In genomic region chrX:160509046-160509445, GRCm38 (mm10) we compare ENCODE assay signal across 23 mouse cellular contexts. TPM values are rescaled to one million over a fixed set of nuclear protein-coding genes. Genes with fewer than 3 reads are reported as not detected.
DNase-seq lines count a peak whose midpoint lies in the region; ATAC-seq and TF ChIP-seq lines count a peak whose summit lies in the region.
"Had no signal": no experiment of that assay in that cellular context is flagged by ENCODE, and none has a peak within 500 bp of the region (broad histone marks: within the 10 kb centered on the region; RNA-seq: fewer than 3 reads in every experiment).

No protein-coding gene starts in this region.

- peak; percentile 24 for DNase-seq in embryonic facial prominence, embryonic 14.5 days (ENCODE audit: low spot score)
- no peak for DNase-seq in embryonic facial prominence, embryonic 10.5 days (ENCODE audit: low spot score)
- peak; percentile 26 to 37 for DNase-seq in adrenal gland, postnatal 36 days
- DNase-seq in midbrain, embryonic 10.5 days (ENCODE audit: low spot score): no peak
- DNase-seq in liver, postnatal 0 days: no peak
- DNase-seq: cerebellum, adult 11-12 months; cerebellum, postnatal 10 days; kidney, adult 9 months; kidney, postnatal 25 days; right cerebral cortex, postnatal 14 days; spleen, adult 18-20 months had no signal

- H3K79me2 ChIP-seq in C2C12 (ENCODE audit: control insufficient read depth, insufficient read depth): peaks cover 11% of the 10 kb centered on the region

- no peak for ATAC-seq in embryonic facial prominence, embryonic 14.5 days (ENCODE audit: low read depth)
- no peak for ATAC-seq in liver, postnatal 0 days
- ATAC-seq in forebrain, embryonic 15.5 days (replicated peaks): no peak
- ATAC-seq: CD4-positive, CD25-positive, alpha-beta regulatory T cell, adult 4 months; forebrain, embryonic 13.5 days; hindbrain, embryonic 16.5 days; intestine, embryonic 15.5 days; lung, postnatal 0 days had no signal

- H3K36me3 ChIP-seq in embryonic facial prominence, embryonic 14.5 days (ENCODE audit: control insufficient read depth, insufficient read depth, low read length): no peaks in the 10 kb centered on the region
- H3K36me3 ChIP-seq in embryonic facial prominence, embryonic 10.5 days (replicated peaks): no peaks in the 10 kb centered on the region
- H3K36me3 ChIP-seq in C2C12 (ENCODE audit: control insufficient read depth, insufficient read depth): no peaks in the 10 kb centered on the region
- 0 out of 2 replicates have a peak, but pooled peaks cover 3% of the 10 kb centered on the region for H3K36me3 ChIP-seq in midbrain, embryonic 10.5 days
- no peaks in the 10 kb centered on the region for H3K36me3 ChIP-seq in liver, postnatal 0 days (replicated peaks; ENCODE audit: insufficient read depth, low read length)
- no peaks in the 10 kb centered on the region for H3K36me3 ChIP-seq in forebrain, embryonic 15.5 days
- H3K36me3 ChIP-seq: embryonic facial prominence, embryonic 12.5 days; hindbrain, embryonic 10.5 days; intestine, embryonic 15.5 days; midbrain, embryonic 12.5 days had no signal

- peaks cover 3% of the 10 kb centered on the region; the same call in 1 of the 2 replicates for H3K27me3 ChIP-seq in embryonic facial prominence, embryonic 14.5 days (replicated peaks; ENCODE audit: control insufficient read depth, insufficient read depth, low read length)
- peaks cover 71% of the 10 kb centered on the region for H3K27me3 ChIP-seq in embryonic facial prominence, embryonic 10.5 days (replicated peaks; ENCODE audit: low read depth, poor library complexity, severe bottlenecking)
- no peaks in the 10 kb centered on the region for H3K27me3 ChIP-seq in C2C12 (ENCODE audit: control insufficient read depth, insufficient read depth, insufficient read length)
- H3K27me3 ChIP-seq in midbrain, embryonic 10.5 days (ENCODE audit: low read depth, poor library complexity, severe bottlenecking): peaks cover 78% of the 10 kb centered on the region
- no peaks in the 10 kb centered on the region for H3K27me3 ChIP-seq in liver, postnatal 0 days (ENCODE audit: insufficient read depth, low read length)
- no peaks in the 10 kb centered on the region for H3K27me3 ChIP-seq in forebrain, embryonic 15.5 days
- H3K27me3 ChIP-seq: embryonic facial prominence, embryonic 12.5 days; intestine, embryonic 15.5 days had no signal

- no peak for TF ChIP-seq EP300 in liver, postnatal 0 days (IDR thresholded peaks at IDR 0.05; ENCODE audit: low read depth)

- H3K27ac ChIP-seq in embryonic facial prominence, embryonic 14.5 days (replicated peaks; ENCODE audit: low read depth, low read length): no peak overlapping the region
- no peak overlapping the region for H3K27ac ChIP-seq in embryonic facial prominence, embryonic 10.5 days (replicated peaks)
- no peak overlapping the region for H3K27ac ChIP-seq in midbrain, embryonic 10.5 days (replicated peaks)
- H3K27ac ChIP-seq in liver, postnatal 0 days (ENCODE audit: low read depth): no peak overlapping the region
- no peak overlapping the region for H3K27ac ChIP-seq in forebrain, embryonic 15.5 days (replicated peaks)
- H3K27ac ChIP-seq: embryonic facial prominence, embryonic 12.5 days; forebrain, embryonic 13.5 days; hindbrain, embryonic 10.5 days; intestine, embryonic 15.5 days; midbrain, embryonic 12.5 days had no signal

- no peaks in the 10 kb centered on the region for H3K4me1 ChIP-seq in embryonic facial prominence, embryonic 14.5 days (ENCODE audit: control insufficient read depth, insufficient read depth, low read length)
- H3K4me1 ChIP-seq in embryonic facial prominence, embryonic 10.5 days: no peaks in the 10 kb centered on the region
- no peaks in the 10 kb centered on the region for H3K4me1 ChIP-seq in midbrain, embryonic 10.5 days
- H3K4me1 ChIP-seq in liver, postnatal 0 days (ENCODE audit: insufficient read depth): peaks cover 3% of the 10 kb centered on the region; the same call in 1 of the 2 replicates
- no peaks in the 10 kb centered on the region for H3K4me1 ChIP-seq in forebrain, embryonic 15.5 days
- H3K4me1 ChIP-seq: embryonic facial prominence, embryonic 12.5 days; forebrain, embryonic 13.5 days; hindbrain, embryonic 10.5 days; intestine, embryonic 15.5 days; midbrain, embryonic 12.5 days had no signal

- H3ac ChIP-seq in C2C12 (ENCODE audit: control insufficient read depth, insufficient read length, low read depth): no peak overlapping the region

- WGBS in embryonic facial prominence, embryonic 14.5 days: 59% methylated on average over 1 of the region's 1 CpGs
- WGBS in embryonic facial prominence, embryonic 10.5 days: 67% methylated on average over 1 of the region's 1 CpGs
- WGBS in midbrain, embryonic 10.5 days: 94% methylated on average over 1 of the region's 1 CpGs
- 56% methylated on average over 1 of the region's 1 CpGs for WGBS in liver, postnatal 0 days (ENCODE audit: insufficient replicate concordance)
- WGBS in forebrain, embryonic 15.5 days: 82% methylated on average over 1 of the region's 1 CpGs

- H3K9me3 ChIP-seq in embryonic facial prominence, embryonic 14.5 days (ENCODE audit: control insufficient read depth, low read length): no peaks in the 10 kb centered on the region
- H3K9me3 ChIP-seq in embryonic facial prominence, embryonic 10.5 days: no peaks in the 10 kb centered on the region
- no peaks in the 10 kb centered on the region for H3K9me3 ChIP-seq in midbrain, embryonic 10.5 days (replicated peaks)
- H3K9me3 ChIP-seq in liver, postnatal 0 days (ENCODE audit: low read length): no peaks in the 10 kb centered on the region
- no peaks in the 10 kb centered on the region for H3K9me3 ChIP-seq in forebrain, embryonic 15.5 days
- H3K9me3 ChIP-seq: embryonic facial prominence, embryonic 12.5 days; forebrain, embryonic 13.5 days; hindbrain, embryonic 10.5 days; intestine, embryonic 15.5 days; midbrain, embryonic 12.5 days had no signal

- peaks cover 1% of the 10 kb centered on the region for H3K79me3 ChIP-seq in C2C12 (ENCODE audit: low read depth)

- TF ChIP-seq CTCF in C2C12 (IDR thresholded peaks at IDR 0.05; ENCODE audit: control insufficient read depth, insufficient read depth, insufficient read length): no peak
- no peak for TF ChIP-seq CTCF in liver, postnatal 0 days (IDR thresholded peaks at IDR 0.05; ENCODE audit: low read depth)

- H3K4me2 ChIP-seq in embryonic facial prominence, embryonic 14.5 days (ENCODE audit: low read depth, low read length): no peak overlapping the region
- H3K4me2 ChIP-seq in liver, postnatal 0 days (ENCODE audit: low read depth, low read length): no peak overlapping the region
- H3K4me2 ChIP-seq in forebrain, embryonic 15.5 days (replicated peaks): no peak overlapping the region
- H3K4me2 ChIP-seq: embryonic facial prominence, embryonic 12.5 days; forebrain, embryonic 13.5 days; heart, embryonic 11.5 days; intestine, embryonic 15.5 days; midbrain, embryonic 12.5 days had no signal

- no peak overlapping the region for H3K9ac ChIP-seq in embryonic facial prominence, embryonic 14.5 days (ENCODE audit: low read depth, low read length)
- H3K9ac ChIP-seq in liver, postnatal 0 days (replicated peaks): no peak overlapping the region
- no peak overlapping the region for H3K9ac ChIP-seq in forebrain, embryonic 15.5 days (replicated peaks)
- H3K9ac ChIP-seq: embryonic facial prominence, embryonic 12.5 days; forebrain, embryonic 13.5 days; intestine, embryonic 15.5 days; midbrain, embryonic 12.5 days had no signal

- no peak overlapping the region for H3K4me3 ChIP-seq in embryonic facial prominence, embryonic 14.5 days (ENCODE audit: low read depth, low read length)
- no peak overlapping the region for H3K4me3 ChIP-seq in embryonic facial prominence, embryonic 10.5 days
- no peak overlapping the region for H3K4me3 ChIP-seq in C2C12 (ENCODE audit: insufficient read depth, poor library complexity, severe bottlenecking)
- H3K4me3 ChIP-seq in midbrain, embryonic 10.5 days: no peak overlapping the region
- H3K4me3 ChIP-seq in liver, postnatal 0 days (ENCODE audit: low read depth, low read length): no peak overlapping the region
- H3K4me3 ChIP-seq in forebrain, embryonic 15.5 days: no peak overlapping the region
- H3K4me3 ChIP-seq: embryonic facial prominence, embryonic 12.5 days; forebrain, embryonic 13.5 days; hindbrain, embryonic 10.5 days; intestine, embryonic 15.5 days; layer of hippocampus, adult 2 months; midbrain, embryonic 12.5 days had no signal

TF ChIP-seq in C2C12, 6 proteins besides CTCF, POLR2A, EP300 and RAD21:
- TF ChIP-seq FOSL1 (IDR thresholded peaks at IDR 0.05; ENCODE audit: insufficient read depth, low read length, poor library complexity, severe bottlenecking): peak; percentile 5
- no peak for TF ChIP-seq CEBPB (IDR thresholded peaks at IDR 0.05; ENCODE audit: low read depth)

RNA-seq across cellular contexts. Expression of gene Phka2, which starts 7.1 kb away (rescaled TPM):
- polyA plus RNA-seq in embryonic facial prominence, embryonic 14.5 days (2014; fragmentation: Nextera tagmentation; extraction: Ambion mirVana): 18.1 and 20.7 TPM in 2 replicates
- polyA plus RNA-seq in embryonic facial prominence, embryonic 10.5 days (2016; fragmentation: Nextera tagmentation; extraction: Ambion mirVana): 15.8 and 16.1 TPM in 2 replicates
- 8.2 TPM for polyA plus RNA-seq in C2C12 (2012; fragmentation: generic; extraction: Trizol)
- 10 to 100 TPM; 25.2 to 28.0 TPM for total RNA-seq in adrenal gland, postnatal 36 days (2021)
- 16.8 and 21.5 TPM in 2 replicates for polyA plus RNA-seq in midbrain, embryonic 10.5 days (2016; fragmentation: Nextera tagmentation; extraction: Ambion mirVana)
- polyA plus RNA-seq in liver, postnatal 0 days (2015; fragmentation: Nextera tagmentation; extraction: Ambion mirVana): 7.6 and 9.5 TPM in 2 replicates
- 11.7 and 13.1 TPM in 2 replicates for polyA plus RNA-seq in forebrain, embryonic 15.5 days (2015; fragmentation: Nextera tagmentation; extraction: Ambion mirVana)

Comparison
In these comparisons a context has a peak if more than half of its experiments do, and no peak if none do; other contexts are left out.
1. DNase-seq: peak in embryonic facial prominence, embryonic 14.5 days (single experiment) and adrenal gland, postnatal 36 days (2 of 2); none in embryonic facial prominence, embryonic 10.5 days (single experiment), midbrain, embryonic 10.5 days (single experiment) and liver, postnatal 0 days (single experiment).